Mouse (Mus musculus) cortical plate, adult 2 months (tissue): ENCODE data around the gene Ddias.

Experiments
- CTCF ChIP-seq: fragments of 200-500 bp; IDR thresholded peaks from 2 replicates; pipeline ENCODE4 v1.5.1; 2011; ENCODE audit warnings: mild to moderate bottlenecking, control low read depth, low read length; ENCODE audit not compliant: insufficient read depth; ENCODE audit errors: extremely low read depth
- POLR2A ChIP-seq: fragments of 200-500 bp; IDR thresholded peaks from 2 replicates; pipeline ENCODE4 v1.6.1; 2011; ENCODE audit warnings: mild to moderate bottlenecking, low read length, control low read depth; ENCODE audit not compliant: insufficient read depth; ENCODE audit errors: extremely low read depth

GRCm38 (mm10) chr7:92874761-92875408, 838 bp upstream of the Ddias start:
- TF ChIP-seq CTCF (no peak), POLR2A (peak; percentile 80)
